Mouse (Mus musculus): ENCODE data around the gene Ipo9.

DNA sequence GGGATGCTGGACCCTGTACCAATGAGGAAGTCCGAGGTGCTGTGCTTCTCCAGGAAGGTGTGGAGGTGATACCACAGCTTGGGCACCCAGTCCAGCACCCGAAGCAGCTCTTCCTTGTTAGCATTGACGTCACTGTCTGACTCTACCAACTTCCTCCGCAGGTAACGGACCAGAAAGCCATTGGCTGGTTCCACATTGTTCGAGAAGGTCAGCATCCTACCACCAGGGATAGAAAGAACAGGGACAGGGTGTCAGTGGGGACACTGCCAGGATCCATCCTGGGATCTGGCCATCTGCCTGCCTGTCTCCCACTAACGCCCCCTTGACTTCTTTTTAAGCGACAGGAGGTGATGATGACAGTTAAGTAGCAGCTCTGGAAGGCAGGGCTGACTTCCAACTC is 19.6 kb upstream of the Ipo9 start:
- TF ChIP-seq MYOG (IDR thresholded peaks at IDR 0.05; ENCODE audit: control insufficient read depth, extremely low read depth, insufficient read length) = no peak
- no peak for TF ChIP-seq CTCF (IDR thresholded peaks at IDR 0.05; ENCODE audit: control insufficient read depth, insufficient read depth, insufficient read length)
- no peak for TF ChIP-seq MAX (IDR thresholded peaks at IDR 0.05)
- no peak for TF ChIP-seq USF1 (IDR thresholded peaks at IDR 0.05; ENCODE audit: low read depth)
- no peak for TF ChIP-seq CEBPB (IDR thresholded peaks at IDR 0.05; ENCODE audit: low read depth)
- TF ChIP-seq MYOD1 (IDR thresholded peaks at IDR 0.05; ENCODE audit: control insufficient read depth, insufficient read length, low read depth) = no peak
